Mouse (Mus musculus) megakaryocyte progenitor cell, adult 5-6 weeks (primary cell): ENCODE data around the gene Fam155a. TPM values are rescaled to one million over a fixed set of nuclear protein-coding genes. Genes with fewer than 3 reads are reported as not detected.
A peak's percentile ranks its signal among the peaks of the same experiment; 100 is the strongest.
"Not testable (repeated sequence)": the region's sequence is repeated elsewhere in the genome, so short reads cannot be mapped to it uniquely, and the experiment has no call there.

ENCODE experiments used
- ATAC-seq: replicated peaks from 2 replicates; pipeline ENCODE4 v1.8.0; 2016; ENCODE audit warnings: mild to moderate bottlenecking, moderate TSS enrichment, inconsistent platforms; ENCODE audit not compliant: poor library complexity
- total RNA-seq, 2 experiments: library from RNA; stranded (forward) in 1 of 2; stranded (reverse) in 1 of 2; fragments of 157-497, 149-512 nt in 1 of 2; fragments of 200-1000 nt in 1 of 2; gene quantifications; 2 replicates each; pipeline versions ENCODE4 v1.2.3 to v1.2.4; 2015 to 2017

The Fam155a gene
- total RNA-seq, 2 experiments from 2014 or later: not detected

DNA sequence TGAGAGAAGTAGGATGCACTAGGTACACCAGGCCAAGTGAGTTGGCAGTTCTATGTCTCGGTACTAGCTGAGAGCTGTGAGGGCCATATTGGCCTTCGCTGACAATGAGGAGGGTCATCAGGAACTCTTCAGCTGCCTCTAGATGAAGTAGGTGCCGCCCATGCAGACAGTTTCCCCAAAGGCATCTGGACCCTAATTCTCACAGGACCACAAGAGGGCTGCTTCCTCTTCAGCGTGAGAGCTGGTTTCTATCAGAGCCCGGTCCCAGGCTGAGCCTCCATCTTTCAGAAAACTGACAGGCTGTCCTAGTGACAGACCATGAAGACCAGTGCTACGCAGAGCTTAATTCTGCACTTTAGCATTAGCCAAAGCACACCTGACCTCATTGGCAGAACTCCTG is 364.8 kb downstream of the Fam155a start:
- peak; percentile 65 for ATAC-seq

DNA sequence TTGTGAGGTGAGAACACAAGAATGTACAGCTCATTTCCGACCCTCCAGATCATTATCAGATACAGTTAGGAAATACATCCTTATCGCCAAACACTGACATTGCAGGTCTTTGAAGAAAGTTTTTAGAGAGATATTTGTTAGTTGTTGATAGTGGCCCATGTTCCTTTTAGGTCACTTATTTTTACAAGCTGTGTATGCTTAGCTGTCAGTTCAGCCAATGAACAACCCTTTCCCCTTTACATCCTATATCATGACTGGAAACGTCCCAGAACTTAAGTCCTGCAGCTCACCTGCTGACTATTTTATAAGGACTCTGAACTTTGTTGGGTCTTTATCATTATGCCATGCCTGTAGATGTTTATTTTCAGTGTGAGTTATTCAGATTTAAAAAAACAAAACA is 366.3 kb downstream of the Fam155a start:
- ATAC-seq: no peak

DNA sequence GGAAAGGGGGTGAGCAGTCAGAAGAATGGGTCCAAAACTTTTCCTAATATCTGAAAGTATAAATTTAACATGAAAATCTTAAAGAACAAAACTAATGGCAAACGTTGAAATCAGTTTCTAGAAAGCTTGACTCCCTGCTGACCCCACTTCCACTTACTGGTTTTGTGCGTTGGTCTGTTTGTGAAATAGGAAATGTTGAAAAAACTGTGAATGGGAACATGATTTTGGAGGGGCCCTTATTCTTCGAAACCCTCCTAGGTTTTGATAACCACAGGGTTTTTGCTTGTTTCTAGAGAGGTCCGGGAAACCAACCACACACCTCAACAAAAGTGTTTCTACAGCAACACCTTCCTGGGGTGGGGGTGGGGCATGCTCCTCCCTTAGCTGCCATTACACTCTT is 368.6 kb downstream of the Fam155a start:
- peak; percentile 64 for ATAC-seq

DNA sequence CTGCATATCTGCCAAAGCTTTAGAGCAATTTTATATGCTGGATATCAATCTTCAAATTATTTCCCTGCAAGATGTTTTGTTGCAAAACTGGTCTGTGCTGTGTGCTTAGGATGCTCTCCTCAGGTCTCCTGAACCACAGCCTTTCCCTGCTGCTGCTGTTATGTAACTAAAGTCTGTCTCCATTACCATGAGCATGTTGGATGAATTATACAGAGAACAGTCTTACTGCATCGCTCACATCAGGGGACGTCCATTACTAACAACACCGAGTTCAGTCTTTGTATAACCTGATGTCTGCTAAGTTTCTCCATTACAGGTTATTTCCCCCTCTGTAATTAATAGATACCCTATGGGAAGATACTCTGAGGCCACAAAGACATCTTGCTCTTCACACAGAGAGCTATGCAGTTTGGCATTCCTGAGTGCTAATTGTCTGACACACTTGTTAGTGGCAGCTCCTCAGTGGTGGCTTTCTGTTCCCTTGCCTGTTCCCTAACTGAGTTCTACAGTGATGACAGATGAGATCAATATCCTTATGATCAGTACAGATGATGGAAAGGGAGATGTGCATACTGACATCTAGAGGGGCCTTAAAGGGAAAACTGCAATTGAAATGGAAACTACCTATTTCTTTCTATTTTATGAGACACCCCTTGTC is 372.2 kb downstream of the Fam155a start:
- ATAC-seq: no peak

DNA sequence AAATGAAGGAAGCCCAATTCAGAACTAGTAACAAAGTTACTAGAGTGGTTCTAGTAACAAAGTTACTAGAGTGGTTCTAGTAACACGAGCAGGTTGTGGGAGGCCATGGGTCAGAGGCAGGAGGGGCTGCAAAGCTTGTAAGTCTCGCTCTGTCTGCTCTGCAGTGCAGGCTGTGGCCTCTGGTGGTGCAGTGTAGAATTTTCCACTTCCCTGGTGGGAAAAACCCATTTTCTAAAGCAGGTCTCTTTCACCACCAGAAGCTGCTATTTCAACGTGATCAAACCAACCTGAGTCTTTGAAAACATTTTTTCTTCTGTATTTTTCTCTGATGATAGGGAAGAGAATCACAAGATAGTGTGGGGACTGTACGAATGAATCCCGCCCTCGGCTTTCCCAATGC is 372.9 kb downstream of the Fam155a start:
- ATAC-seq: no peak

DNA sequence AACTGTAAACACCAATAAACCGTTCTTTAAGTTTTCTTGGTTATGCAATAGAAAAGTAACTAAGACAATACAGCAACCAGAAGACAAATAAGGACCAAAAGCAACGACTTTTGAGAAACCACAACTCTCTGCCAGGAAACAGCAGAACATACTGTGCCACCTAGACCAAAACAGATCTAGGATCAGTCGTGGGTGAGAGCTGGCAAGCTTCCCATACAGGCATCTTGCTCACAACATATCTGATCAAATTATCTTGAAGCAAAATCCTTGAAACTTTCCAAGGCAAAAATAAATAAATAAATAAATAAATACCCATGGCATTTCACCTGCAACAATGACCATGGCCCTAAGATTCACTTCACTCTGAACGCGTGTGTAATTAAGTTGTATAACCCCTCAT is 376.3 kb downstream of the Fam155a start:
- no peak for ATAC-seq

DNA sequence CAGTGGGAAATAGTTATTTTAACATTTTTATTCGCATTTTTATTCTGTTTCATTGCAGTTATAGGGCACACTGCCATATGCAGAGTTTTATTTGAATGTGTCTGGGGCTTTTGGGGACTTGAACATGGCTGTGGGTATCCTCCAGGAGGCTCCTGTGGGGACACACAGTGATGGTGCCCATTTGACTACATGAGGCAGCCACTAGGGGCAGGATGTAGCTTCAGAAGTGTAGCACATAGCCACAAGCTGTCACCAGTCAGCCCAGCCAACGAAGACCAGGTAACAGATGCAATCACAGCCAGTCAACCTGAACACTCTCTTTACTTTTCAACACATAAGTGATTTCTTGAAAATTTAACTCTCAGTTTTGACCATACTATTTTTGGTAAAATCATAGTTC is 377.7 kb downstream of the Fam155a start:
- ATAC-seq: peak; percentile 64; the same call in 1 of the 2 replicates

DNA sequence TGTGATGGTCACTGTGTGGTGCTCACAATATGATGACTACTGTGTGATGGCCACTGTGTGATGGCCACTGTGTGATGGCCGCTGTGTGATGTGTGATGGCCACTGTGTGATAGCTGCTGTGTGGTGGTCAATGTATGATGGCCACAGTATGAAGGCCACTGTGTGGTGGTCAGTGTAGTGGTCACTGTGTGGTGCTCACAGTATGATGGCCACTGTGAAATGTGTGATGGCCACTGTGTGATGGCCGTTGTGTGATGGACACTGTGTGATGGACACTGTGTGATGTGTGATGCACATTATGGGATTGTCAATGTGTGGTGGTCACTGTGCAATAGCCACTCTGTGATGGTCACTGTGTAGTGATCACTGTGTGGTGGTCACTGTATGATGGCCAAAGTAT is 380.7 kb downstream of the Fam155a start:
- ATAC-seq: not testable (repeated sequence)

DNA sequence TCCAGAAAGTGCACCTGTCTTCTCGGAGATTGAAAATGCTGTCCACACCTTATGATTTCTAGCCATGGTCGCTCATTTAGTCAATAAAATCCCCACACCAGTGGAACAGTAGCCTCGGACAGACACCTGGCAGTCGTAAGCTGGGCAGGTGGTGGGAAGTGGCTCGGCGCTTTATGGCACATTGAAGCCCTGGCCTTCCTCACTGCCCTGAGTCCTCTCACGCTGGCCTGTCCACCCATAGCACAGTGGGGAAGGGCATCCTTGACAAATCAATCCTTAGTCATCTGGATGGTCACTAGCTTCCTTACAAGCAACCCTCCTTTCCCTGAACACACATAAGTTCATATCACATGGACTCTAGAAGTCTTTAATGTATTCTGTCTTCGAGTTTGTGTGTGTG is 401.8 kb downstream of the Fam155a start:
- ATAC-seq: no peak

DNA sequence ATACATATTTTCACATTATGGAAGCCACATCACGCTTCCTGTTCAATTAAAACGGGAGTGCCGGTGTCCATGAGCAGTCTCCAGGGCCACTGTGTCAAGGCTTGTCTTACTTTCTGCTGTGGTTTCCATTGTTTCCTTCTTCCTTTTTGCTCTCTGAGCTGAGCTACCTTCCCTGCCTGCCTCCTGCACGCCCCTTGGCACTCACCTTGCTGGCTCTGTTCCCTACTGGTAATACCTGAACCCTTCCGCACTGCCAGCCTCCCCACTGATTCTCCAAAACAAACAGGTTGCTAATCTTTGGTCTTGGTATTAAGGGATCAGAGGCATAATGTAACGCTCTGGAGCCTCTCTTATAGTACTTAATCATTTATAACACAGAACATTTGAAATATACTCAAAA is 403.2 kb downstream of the Fam155a start:
- ATAC-seq: no peak

DNA sequence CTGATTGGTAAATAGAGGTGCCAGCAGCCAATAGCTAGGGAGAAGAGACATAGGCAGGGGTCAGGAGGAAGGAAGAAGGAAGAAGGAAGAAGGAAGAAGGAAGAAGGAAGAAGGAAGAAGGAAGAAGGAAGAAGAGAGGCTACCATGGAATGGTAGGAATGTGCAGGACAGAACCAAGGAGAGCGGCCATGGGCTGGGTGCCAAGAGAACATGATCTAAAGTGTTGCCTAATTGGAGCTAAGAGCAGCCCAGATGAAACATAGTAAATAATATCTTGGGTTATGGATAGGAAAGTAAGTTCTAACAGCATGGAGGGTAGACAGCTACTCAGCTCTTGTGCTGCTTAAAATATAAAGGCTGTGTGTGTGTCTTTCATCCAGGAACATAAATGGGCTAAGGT is 405.6 kb downstream of the Fam155a start:
- no peak for ATAC-seq

DNA sequence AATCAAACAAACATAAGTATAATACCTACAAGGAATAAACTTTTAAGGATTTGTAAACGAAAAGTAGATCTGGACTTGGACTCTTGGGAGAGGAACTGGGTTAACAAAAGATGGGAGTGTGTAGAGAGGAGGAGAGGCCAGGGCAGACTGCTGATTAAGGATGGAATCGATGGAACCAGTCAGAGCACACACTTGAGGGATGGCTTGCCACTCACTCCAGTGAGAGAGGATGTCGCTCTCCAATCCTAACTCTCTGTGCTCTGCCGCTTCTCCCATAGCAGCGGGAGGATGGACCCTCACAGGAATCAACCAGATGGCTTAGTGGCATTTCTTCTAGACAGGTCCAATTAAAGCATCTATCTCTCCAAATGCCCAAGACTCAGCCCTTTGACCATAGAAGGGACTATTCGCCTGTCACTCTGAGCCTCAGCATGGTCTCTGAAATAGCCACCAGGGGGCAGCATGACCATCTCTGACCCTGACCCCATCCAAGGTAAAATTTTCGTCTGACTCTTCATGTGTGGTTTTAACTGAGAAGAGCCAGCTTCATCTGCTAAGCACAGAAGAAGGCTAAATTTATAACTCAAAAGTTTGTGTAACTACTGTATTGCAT is 422.3 kb downstream of the Fam155a start:
- peak; percentile 81 for ATAC-seq

DNA sequence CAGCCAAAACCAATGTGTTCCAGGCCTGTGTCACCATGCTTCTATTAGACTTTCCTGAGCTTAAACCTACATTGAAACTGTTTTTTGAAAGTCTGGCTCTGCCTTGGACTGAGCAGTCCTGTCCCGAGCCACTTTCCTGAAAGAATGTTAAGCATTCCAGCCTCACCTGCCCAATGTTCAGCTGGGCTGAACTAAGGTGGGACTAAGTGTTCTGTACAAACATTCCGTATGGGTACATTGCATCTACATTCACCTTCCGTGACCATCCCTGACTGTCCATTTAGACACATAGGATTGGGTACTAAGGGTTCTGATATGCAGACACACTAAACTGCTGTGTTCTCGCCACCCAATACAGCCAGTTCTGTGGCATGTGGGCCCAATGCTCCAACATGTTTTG is 423.8 kb downstream of the Fam155a start:
- no peak for ATAC-seq

DNA sequence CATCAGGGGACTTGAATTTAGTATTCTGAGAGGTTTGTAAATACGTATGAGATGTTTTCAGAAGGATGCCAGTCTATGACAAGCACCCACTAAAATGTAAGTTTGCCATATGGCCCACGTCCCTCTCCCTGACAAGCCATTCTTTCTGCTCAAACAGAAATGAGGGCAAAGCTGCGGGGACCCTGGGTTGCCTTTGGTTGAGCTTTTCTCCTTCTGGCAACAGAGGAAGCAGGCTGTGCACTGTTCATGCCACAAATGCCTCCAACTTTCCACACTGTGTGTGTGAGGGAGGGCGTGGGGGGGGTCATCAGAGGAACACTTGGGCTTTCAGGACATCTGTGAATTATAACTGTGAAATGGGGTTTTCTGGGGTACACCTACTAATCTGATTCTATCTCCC is 426.8 kb downstream of the Fam155a start:
- ATAC-seq: no peak

DNA sequence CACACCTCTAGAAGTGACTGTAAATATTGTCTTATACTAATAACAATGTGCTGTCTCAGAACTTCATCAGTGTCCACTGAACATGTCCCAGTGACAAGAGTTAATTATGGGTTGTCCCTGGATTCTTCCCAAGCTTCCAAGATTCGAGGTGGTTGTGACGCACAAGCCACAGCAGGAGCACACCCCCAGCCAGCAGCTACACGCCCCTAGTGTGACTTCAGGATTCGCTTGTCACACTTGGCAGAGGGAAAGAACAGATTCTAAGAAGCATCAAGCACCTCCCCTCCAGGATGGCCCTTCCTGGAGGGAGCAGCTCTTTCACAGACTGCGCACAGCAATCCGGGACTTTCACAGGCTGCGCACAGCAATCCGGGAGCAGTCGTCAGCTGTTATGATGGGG is 428.0 kb downstream of the Fam155a start:
- no peak for ATAC-seq

DNA sequence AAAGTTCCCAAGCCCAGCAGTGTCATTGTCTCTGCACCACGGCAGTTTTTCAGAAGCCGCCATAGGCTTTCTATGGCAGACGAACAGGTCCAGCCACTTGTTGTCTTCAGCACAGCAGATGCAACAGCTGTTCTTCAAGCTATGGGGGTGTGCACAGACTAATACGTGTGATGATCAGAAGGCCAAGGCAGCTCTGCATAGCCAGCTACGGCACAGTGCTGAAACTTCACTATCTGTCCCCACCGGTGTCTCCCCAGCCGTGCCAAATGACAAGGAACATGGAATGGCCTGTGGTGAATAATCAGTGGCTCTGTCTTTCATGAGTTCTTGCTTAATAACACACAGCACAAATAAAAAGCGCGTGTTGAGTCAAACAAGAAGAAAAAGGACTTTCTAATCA is 428.4 kb downstream of the Fam155a start:
- ATAC-seq: no peak

DNA sequence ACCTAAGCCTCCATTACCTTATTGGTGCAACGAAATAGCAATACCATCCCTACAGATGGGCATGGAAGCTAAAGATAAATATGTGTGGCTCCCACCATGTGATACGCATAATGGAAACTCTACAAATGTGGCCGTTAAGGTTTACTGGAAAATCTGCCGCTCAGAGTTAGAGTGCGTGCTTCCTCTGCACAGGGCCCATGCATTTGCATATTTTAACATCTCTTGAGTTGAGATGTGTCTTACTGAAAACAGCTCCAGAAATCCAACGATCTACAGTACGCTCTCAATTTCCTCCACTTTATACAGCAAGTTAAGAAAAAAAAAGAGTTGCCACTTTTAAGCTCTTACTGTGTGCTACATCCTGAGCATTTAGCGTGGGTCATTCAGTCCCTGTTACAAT is 433.1 kb downstream of the Fam155a start:
- no peak for ATAC-seq

DNA sequence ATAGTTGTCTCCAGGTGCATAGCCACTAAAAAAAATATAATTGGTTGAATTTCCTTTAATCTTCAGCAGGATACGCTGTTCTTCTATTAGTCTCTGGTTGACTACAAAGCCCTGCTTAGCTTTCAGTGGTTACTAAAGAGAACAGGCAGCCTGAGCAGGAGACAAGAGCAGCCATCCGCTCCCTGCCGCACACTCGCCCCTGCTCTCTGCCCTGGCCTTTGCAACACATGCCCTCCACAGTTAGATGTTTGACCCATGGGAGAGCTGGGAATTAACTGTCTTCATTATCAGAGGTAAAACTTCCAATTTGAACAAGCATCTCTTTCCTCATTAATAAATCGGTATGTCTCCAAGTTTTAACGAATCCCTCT is 435.0 kb downstream of the Fam155a start:
- no peak for ATAC-seq

DNA sequence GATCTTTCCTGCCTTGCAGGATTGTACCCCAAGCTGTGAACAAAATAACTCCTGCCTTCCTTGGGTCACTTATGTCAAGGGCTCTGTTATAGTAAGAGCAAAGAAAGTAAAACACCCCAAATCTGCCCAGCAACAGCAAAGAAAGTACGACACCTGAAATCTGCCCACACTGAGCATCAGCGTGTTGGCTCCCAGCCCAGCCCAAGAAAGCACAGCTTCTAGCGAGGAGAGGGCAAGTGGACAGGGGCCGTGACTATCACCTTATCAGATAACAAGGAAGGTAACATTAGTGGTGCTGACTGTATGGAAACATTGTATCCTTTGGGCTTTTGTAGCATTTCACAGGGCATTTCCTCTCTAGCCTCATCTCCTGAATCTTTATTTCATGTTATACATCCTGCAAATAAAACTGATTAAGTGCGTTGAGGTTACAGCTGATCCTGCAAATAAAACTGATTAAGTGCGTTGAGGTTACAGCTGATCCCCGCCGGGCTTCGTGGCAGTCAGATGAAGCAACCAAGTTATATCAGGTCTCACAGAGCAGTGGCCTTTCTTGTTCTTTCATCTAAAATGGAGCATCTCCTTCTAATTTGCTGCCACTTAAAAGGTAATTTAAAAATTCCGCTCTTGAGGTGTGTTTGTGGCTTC is 435.6 kb downstream of the Fam155a start:
- ATAC-seq: no peak

DNA sequence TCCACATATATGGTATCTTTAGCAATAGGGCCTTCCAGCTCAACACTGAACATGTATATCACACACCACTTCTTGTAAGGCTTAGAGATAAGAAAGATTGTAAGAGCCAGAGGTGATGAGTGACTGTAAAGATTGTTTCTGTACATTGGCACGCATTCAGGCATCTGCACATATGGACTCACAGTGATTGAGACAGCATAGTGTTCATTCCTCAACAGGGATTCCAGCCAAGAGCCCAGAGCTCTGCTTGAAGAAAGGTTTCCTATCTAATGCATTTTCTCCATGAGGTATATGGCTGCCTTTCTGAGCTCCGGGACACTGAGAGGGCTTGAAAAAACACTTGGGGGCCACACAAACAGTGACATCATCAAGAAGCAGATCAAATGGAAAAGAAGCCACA is 438.2 kb downstream of the Fam155a start:
- ATAC-seq: no peak

DNA sequence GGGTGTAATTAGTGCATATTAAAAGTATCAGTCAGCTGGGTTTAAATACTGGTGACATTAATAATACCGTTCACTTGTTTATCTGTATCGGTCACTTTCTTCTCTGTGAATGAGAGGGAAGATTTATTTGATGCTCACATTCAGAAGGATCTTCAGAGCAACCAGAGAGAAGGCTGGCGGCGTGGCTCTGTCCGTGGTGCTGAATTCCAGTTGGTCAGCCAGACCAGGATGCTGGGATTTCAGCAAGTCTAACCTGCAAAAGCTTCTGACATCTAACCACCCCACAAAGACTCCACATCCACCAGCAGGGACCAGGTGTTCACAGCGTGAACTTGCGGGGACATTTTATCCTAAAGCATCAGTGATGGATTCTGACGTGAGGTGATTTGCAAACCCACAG is 461.5 kb downstream of the Fam155a start:
- no peak for ATAC-seq

DNA sequence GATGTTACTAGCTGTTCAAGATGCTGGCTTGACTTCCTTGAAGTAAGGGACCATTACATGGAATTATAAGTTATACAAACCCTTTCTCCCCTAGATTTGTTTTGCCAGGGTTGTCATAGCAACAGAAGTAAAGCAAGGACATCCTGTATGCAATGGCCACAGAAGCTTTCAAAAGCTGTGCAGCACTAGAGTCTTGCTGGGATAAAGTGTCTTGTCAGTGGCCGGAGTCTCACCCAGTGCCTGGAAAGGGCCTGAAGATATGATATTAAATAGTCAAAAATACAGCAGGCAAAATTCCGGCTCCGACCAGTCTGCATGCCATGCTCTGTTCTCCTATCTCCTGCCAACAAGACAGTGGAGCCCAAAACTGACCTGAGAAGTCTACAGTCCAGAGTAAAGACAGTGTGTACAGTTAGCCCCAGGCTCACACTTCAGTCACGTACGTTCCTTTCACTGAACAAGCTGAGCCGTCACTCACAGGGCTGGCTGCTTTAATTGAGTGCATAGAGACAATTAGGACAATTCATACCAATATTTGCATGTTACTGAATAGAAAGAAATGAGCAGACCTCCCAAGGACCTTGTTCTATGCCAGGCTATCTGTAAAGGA is 467.3 kb downstream of the Fam155a start:
- no peak for ATAC-seq
